Mouse (Mus musculus) thymus, adult 2 months (tissue): ENCODE measurements around the gene Notch3. TPM values are rescaled to one million over a fixed set of nuclear protein-coding genes. Genes with fewer than 3 reads are reported as not detected.
A peak's percentile ranks its signal among the peaks of the same experiment; 100 is the strongest.
"Not testable (repeated sequence)": the region's sequence is repeated elsewhere in the genome, so short reads cannot be mapped to it uniquely, and the experiment has no call there.

ENCODE experiments used
- DNase-seq: peaks from one replicate; pipeline ENCODE4 v3.0.0; 2021
- H3K27ac ChIP-seq: fragments of 200-500 bp; 2 replicates; pipeline ENCODE4 v1.5.1; 2012; ENCODE audit warnings: low read length, control low read depth; ENCODE audit not compliant: control insufficient read depth, insufficient read depth
- H3K27me3 ChIP-seq: fragments of 200-500 bp; 2 replicates; pipeline ENCODE4 v1.6.1; 2012; ENCODE audit warnings: mild to moderate bottlenecking, low read length, moderate library complexity, mixed read lengths; ENCODE audit not compliant: control insufficient read depth, insufficient read depth
- H3K36me3 ChIP-seq: fragments of 200-500 bp; 2 replicates; pipeline ENCODE4 v1.6.1; 2012; ENCODE audit warnings: mild to moderate bottlenecking, low read length, moderate library complexity; ENCODE audit not compliant: control insufficient read depth, insufficient read depth
- H3K4me1 ChIP-seq: fragments of 200-500 bp; replicated peaks from 2 replicates; pipeline ENCODE4 v1.6.1; 2012; ENCODE audit warnings: low read length; ENCODE audit not compliant: control insufficient read depth, insufficient read depth
- H3K4me3 ChIP-seq: fragments of 200-500 bp; 2 replicates; pipeline ENCODE4 v1.5.1; 2012; ENCODE audit warnings: mild to moderate bottlenecking, low read length, control low read depth, moderate library complexity; ENCODE audit not compliant: control insufficient read depth, insufficient read depth
- CTCF ChIP-seq: fragments of 200-500 bp; IDR thresholded peaks from 2 replicates; pipeline ENCODE4 v1.5.1; 2012; ENCODE audit warnings: mild to moderate bottlenecking, control low read depth, low read length, moderate library complexity, borderline replicate concordance; ENCODE audit not compliant: control insufficient read depth, poor library complexity, insufficient read depth; ENCODE audit errors: extremely low read depth
- POLR2A ChIP-seq: fragments of 200-500 bp; IDR thresholded peaks from 2 replicates; pipeline ENCODE4 v1.6.1; 2012; ENCODE audit warnings: mild to moderate bottlenecking, low read length, control low read depth, moderate library complexity; ENCODE audit not compliant: control insufficient read depth, poor library complexity, insufficient read depth; ENCODE audit errors: extremely low read depth
- WGBS: fragments of 180-500 bp; shearing (Covaris S2); methylation state at CpG from one replicate; pipeline ENCODE4 v1.1.7; 2018; 5-methylcytosine and 5-hydroxymethylcytosine counted together
- polyA plus RNA-seq: library from polyadenylated mRNA; depleted of rRNA; stranded (reverse); fragments of >200 nt; gene quantifications from 2 replicates; pipeline ENCODE4 v1.2.3, GENCODE M21; 2012

Notch3 gene
- polyA plus RNA-seq, 1 experiment = 63.0 TPM

GRCm38 (mm10) chr17:32120771-32121532 lies 45.7 kb downstream of the Notch3 start:
- TF ChIP-seq CTCF (no peak), POLR2A (no peak)
- no peaks in the 10 kb centered on the region for H3K27me3 ChIP-seq
- no peaks in the 10 kb centered on the region for H3K36me3 ChIP-seq
- H3K4me3 ChIP-seq = no peak overlapping the region
- WGBS = 96% methylated on average over 9 of the region's 9 CpGs
- H3K27ac ChIP-seq = no peak overlapping the region
- no peak for DNase-seq
- H3K4me1 ChIP-seq = peaks cover 14% of the 10 kb centered on the region

DNA sequence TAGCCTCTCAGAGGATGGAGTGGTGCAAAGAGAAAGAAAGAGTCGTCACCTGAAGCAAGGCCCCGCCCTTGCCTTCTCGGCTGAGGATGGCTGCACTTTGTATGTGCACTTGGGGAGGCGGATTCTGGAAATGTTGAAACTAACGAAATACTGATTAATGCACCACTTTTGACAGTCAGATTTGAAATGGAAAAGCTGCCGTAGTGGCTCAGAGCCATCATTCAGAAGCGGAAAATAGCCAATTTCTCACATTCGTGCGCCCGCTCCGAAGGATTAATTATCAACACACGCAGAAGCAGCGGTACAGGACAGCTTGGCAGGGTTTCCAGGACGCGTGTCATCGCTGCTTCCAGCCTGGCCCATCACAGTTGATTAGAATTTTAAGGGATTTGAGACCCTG lies 47.5 kb downstream of the Notch3 start:
- Histone ChIP-seq H3K4me3 (no peak overlapping the region), H3K27me3 (no peaks in the 10 kb centered on the region), H3K4me1 (peaks cover 23% of the 10 kb centered on the region), H3K36me3 (no peaks in the 10 kb centered on the region), H3K27ac (no peak overlapping the region)
- no peak for DNase-seq
- TF ChIP-seq CTCF = no peak
- no peak for TF ChIP-seq POLR2A
- 93% methylated on average over 16 of the region's 16 CpGs for WGBS

- Histone ChIP-seq H3K27me3 (no peaks in the 10 kb centered on the region), H3K4me1 (peaks cover 31% of the 10 kb centered on the region), H3K36me3 (no peaks in the 10 kb centered on the region), H3K27ac (no peak overlapping the region), H3K4me3 (no peak overlapping the region)
- no peak for DNase-seq
- TF ChIP-seq POLR2A (no peak), CTCF (no peak)
- WGBS = 36% methylated on average over 3 of the region's 3 CpGs
Measured at GRCm38 (mm10) chr17:32118484-32118883, 48.2 kb downstream of the Notch3 start.

- DNase-seq = peak; percentile 61
- not testable (repeated sequence) for H3K27ac ChIP-seq, H3K4me3 ChIP-seq, H3K27me3 ChIP-seq, H3K36me3 ChIP-seq
- H3K4me1 ChIP-seq = peaks cover 33% of the 10 kb centered on the region
- WGBS = 28% methylated on average over 13 of the region's 13 CpGs
Measured at GRCm38 (mm10) chr17:32117872-32118421, 48.7 kb downstream of the Notch3 start.

DNA sequence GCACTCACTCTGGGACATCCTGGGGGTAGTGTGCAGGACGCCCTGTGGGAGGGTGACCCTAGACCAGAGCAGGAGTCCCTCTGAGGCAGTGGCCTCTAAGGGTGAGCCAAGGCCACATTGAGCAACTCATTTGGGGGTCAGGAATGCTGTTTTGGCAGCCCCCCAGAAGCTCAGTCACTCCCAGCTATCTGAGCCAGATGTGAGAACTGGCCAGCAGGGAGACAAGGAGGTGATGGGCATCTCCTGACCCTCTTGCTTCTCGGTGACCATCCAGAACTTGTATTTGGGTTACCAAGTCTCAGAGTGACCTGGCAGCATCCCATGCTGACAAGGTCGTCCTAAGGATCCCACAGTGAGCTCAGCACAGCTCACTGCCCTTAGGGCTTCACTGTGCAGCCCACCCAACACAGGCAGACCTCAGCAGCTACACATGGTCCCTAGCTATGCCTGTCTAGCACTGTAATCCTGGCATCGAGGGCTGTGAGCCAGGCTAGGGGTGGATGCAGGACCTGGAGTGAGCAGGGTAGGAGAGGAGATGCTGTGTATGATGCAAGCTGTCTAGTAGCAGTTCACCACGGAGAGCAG lies 49.3 kb downstream of the Notch3 start:
- H3K4me3 ChIP-seq = no peak overlapping the region
- H3K36me3 ChIP-seq = no peaks in the 10 kb centered on the region
- peaks cover 33% of the 10 kb centered on the region for H3K4me1 ChIP-seq
- TF ChIP-seq CTCF (no peak; the same call in 1 of the 2 replicates), POLR2A (no peak)
- DNase-seq = no peak
- no peaks in the 10 kb centered on the region for H3K27me3 ChIP-seq
- 77% methylated on average over 5 of the region's 5 CpGs for WGBS
- H3K27ac ChIP-seq = no peak overlapping the region

GRCm38 (mm10) chr17:32116586-32117286 lies 49.9 kb downstream of the Notch3 start:
- no peak for TF ChIP-seq CTCF
- no peak for TF ChIP-seq POLR2A
- no peak for DNase-seq
- Histone ChIP-seq H3K36me3 (no peaks in the 10 kb centered on the region), H3K27me3 (no peaks in the 10 kb centered on the region), H3K4me1 (peaks cover 33% of the 10 kb centered on the region), H3K4me3 (no peak overlapping the region), H3K27ac (no peak overlapping the region)
- 90% methylated on average over 6 of the region's 6 CpGs for WGBS

DNA sequence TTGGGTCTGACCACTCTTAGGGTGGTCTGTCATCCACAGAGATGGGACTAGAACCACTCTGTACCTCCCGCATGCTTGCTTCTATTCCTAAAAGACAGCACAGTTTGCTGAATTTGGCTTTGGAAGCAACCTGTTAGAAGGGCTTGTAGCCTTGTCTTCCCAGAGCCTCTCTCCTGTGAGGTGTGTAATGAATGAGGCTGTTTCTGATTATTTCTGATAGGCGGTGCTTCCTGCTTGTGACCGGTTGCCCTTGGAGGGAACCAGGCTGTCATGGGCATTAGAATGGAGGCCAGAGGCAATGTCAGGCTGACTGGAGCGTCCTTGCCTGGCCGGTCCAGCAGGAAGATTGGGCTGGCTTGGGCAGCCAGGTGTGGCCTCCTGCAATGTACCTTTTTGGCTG lies 52.2 kb downstream of the Notch3 start:
- H3K27ac ChIP-seq, DNase-seq, H3K36me3 ChIP-seq, H3K27me3 ChIP-seq: not testable (repeated sequence)
- WGBS = 85% methylated on average over 5 of the region's 5 CpGs
- Histone ChIP-seq H3K4me3 (peak overlapping the region; percentile 27), H3K4me1 (peaks cover 45% of the 10 kb centered on the region)
